ENCODE assay signal across 12 mouse cellular contexts in the genomic region with DNA sequence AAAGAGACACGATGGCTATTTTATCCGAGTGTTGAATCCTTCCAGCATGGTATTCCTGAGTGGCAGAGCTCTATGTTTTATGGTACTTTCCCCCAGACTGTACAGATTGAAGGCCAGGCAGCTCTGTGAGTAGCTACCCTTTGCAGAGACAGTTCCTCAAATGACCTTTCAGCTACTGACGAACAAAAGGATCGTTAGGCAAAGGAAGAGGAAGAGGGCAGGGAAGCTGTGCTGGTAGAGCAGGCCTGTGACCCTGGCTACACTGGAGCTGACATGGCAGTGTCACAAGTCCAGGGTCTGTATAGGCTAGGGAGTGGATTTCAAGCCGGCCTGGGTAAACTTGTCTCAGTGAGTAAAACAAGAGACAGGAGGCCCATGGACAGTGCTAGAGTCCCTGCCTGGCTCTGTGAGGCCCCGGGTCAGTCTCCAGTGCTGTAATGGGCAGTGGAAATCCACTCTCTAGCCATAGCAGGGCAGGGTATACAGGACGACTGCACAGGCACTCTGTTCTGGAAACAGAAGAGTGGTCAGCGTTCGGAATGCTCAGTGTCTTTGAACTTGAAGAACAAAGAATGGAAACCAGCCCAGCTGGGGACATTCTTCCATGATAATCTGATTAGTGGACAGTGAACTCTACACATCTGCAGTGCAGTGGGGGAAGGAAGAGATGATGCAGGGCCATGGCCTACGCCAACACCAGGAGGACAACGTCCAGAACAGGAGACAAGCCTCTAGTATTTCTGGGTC. TPM values are rescaled to one million over a fixed set of nuclear protein-coding genes. Genes with fewer than 3 reads are reported as not detected.
DNase-seq lines count a peak whose midpoint lies in the region; ATAC-seq lines count a peak whose summit lies in the region.
"Had no signal": no experiment of that assay in that cellular context is flagged by ENCODE, and none has a peak within 500 bp of the region (broad histone marks: within the 10 kb centered on the region; RNA-seq: fewer than 3 reads in every experiment).

No protein-coding gene starts in this region.

- peaks cover 19% of the 10 kb centered on the region for H3K4me1 ChIP-seq in heart, embryonic 16.5 days (ENCODE audit: control insufficient read depth, insufficient read depth, low read length)
- H3K4me1 ChIP-seq in midbrain, embryonic 10.5 days = peaks cover 48% of the 10 kb centered on the region
- H3K4me1 ChIP-seq in midbrain, embryonic 11.5 days (ENCODE audit: control insufficient read depth, insufficient read depth, low read length) = peaks cover 18% of the 10 kb centered on the region
- H3K4me1 ChIP-seq in embryonic facial prominence, embryonic 14.5 days (ENCODE audit: control insufficient read depth, insufficient read depth, low read length) = peaks cover 4% of the 10 kb centered on the region; the same call in 1 of the 2 replicates
- peaks cover 64% of the 10 kb centered on the region for H3K4me1 ChIP-seq in megakaryocyte, embryonic 14.5 days

- no peak for DNase-seq in heart, postnatal 14 days
- peak; percentile 36 for DNase-seq in midbrain, embryonic 10.5 days (ENCODE audit: low spot score)
- DNase-seq in midbrain, embryonic 11.5 days (ENCODE audit: low spot score, missing footprints) = no peak
- no peak for DNase-seq in embryonic facial prominence, embryonic 14.5 days (ENCODE audit: low spot score)
- DNase-seq in urinary bladder, adult 2 months (ENCODE audit: low spot score) = no peak
- DNase-seq: cerebellum, postnatal 36 days; gastrocnemius, postnatal 25 days; kidney, adult 11 months; lung, postnatal 14 days had no signal

- H3K9ac ChIP-seq in heart, embryonic 16.5 days (ENCODE audit: low read length) = no peak overlapping the region
- no peak overlapping the region for H3K9ac ChIP-seq in midbrain, embryonic 11.5 days (ENCODE audit: low read length)
- H3K9ac ChIP-seq in embryonic facial prominence, embryonic 14.5 days (ENCODE audit: low read depth, low read length) = no peak overlapping the region

- no peak for ATAC-seq in heart, embryonic 16.5 days (replicated peaks; ENCODE audit: extremely low read depth, insufficient read depth, low FRiP score)
- no peak for ATAC-seq in midbrain, embryonic 11.5 days (ENCODE audit: low FRiP score)
- ATAC-seq in embryonic facial prominence, embryonic 14.5 days (ENCODE audit: low read depth) = no peak
- ATAC-seq in inflammation-experienced regulatory T-cells, adult 6 months = no peak

- no peak overlapping the region for H3K4me2 ChIP-seq in heart, embryonic 16.5 days (ENCODE audit: low read depth, low read length)
- no peak overlapping the region for H3K4me2 ChIP-seq in midbrain, embryonic 11.5 days
- no peak overlapping the region for H3K4me2 ChIP-seq in embryonic facial prominence, embryonic 14.5 days (ENCODE audit: low read depth, low read length)

- 53% methylated on average over 11 of the region's 11 CpGs for WGBS in heart, embryonic 16.5 days
- 76% methylated on average over 11 of the region's 11 CpGs for WGBS in midbrain, embryonic 10.5 days
- WGBS in midbrain, embryonic 11.5 days = 54% methylated on average over 11 of the region's 11 CpGs
- 72% methylated on average over 11 of the region's 11 CpGs for WGBS in embryonic facial prominence, embryonic 14.5 days

- H3K27ac ChIP-seq in heart, embryonic 16.5 days (ENCODE audit: low read length) = peak overlapping the region; percentile 20; the same call in 1 of the 2 replicates
- H3K27ac ChIP-seq in midbrain, embryonic 10.5 days (replicated peaks) = peak overlapping the region; percentile 75
- H3K27ac ChIP-seq in midbrain, embryonic 11.5 days (ENCODE audit: low read depth, low read length) = no peak overlapping the region
- 0 out of 2 replicates have a peak overlapping the region, but pooled peaks have one; percentile 11 for H3K27ac ChIP-seq in embryonic facial prominence, embryonic 14.5 days (replicated peaks; ENCODE audit: low read depth, low read length)

- no peaks in the 10 kb centered on the region for H3K27me3 ChIP-seq in heart, embryonic 16.5 days (ENCODE audit: control insufficient read depth, insufficient read depth, low read length)
- no peaks in the 10 kb centered on the region for H3K27me3 ChIP-seq in midbrain, embryonic 10.5 days (ENCODE audit: low read depth, poor library complexity, severe bottlenecking)
- H3K27me3 ChIP-seq in midbrain, embryonic 11.5 days (ENCODE audit: control insufficient read depth, insufficient read depth, low read length) = no peaks in the 10 kb centered on the region
- no peaks in the 10 kb centered on the region for H3K27me3 ChIP-seq in embryonic facial prominence, embryonic 14.5 days (replicated peaks; ENCODE audit: control insufficient read depth, insufficient read depth, low read length)
- H3K27me3 ChIP-seq in megakaryocyte, embryonic 14.5 days (replicated peaks) = no peaks in the 10 kb centered on the region

- no peak overlapping the region for H3K4me3 ChIP-seq in heart, embryonic 16.5 days (ENCODE audit: low read length)
- no peak overlapping the region for H3K4me3 ChIP-seq in midbrain, embryonic 10.5 days
- no peak overlapping the region for H3K4me3 ChIP-seq in midbrain, embryonic 11.5 days (ENCODE audit: low read depth, low read length)
- no peak overlapping the region for H3K4me3 ChIP-seq in embryonic facial prominence, embryonic 14.5 days (ENCODE audit: low read depth, low read length)
- peak overlapping the region; percentile 38 for H3K4me3 ChIP-seq in megakaryocyte, embryonic 14.5 days (replicated peaks)

- no peaks in the 10 kb centered on the region for H3K9me3 ChIP-seq in heart, embryonic 16.5 days (replicated peaks; ENCODE audit: control insufficient read depth, low read length)
- no peaks in the 10 kb centered on the region for H3K9me3 ChIP-seq in midbrain, embryonic 10.5 days (replicated peaks)
- H3K9me3 ChIP-seq in midbrain, embryonic 11.5 days (ENCODE audit: control insufficient read depth, low read length) = no peaks in the 10 kb centered on the region
- H3K9me3 ChIP-seq in embryonic facial prominence, embryonic 14.5 days (ENCODE audit: control insufficient read depth, low read length) = no peaks in the 10 kb centered on the region
- peaks cover 9% of the 10 kb centered on the region for H3K9me3 ChIP-seq in megakaryocyte, embryonic 14.5 days

- intact Hi-C loops in heart, postnatal 14 days (cut with DNase I) = loop anchor here (2.0 kb wide), 1 partner anchor 37 kb away; no protein-coding TSS in a partner anchor

- no peaks in the 10 kb centered on the region for H3K36me3 ChIP-seq in heart, embryonic 16.5 days (ENCODE audit: control insufficient read depth, insufficient read depth)
- 0 out of 2 replicates have a peak, but pooled peaks cover 4% of the 10 kb centered on the region for H3K36me3 ChIP-seq in midbrain, embryonic 10.5 days
- no peaks in the 10 kb centered on the region for H3K36me3 ChIP-seq in midbrain, embryonic 11.5 days (ENCODE audit: control insufficient read depth, insufficient read depth, low read length)
- H3K36me3 ChIP-seq in embryonic facial prominence, embryonic 14.5 days (ENCODE audit: control insufficient read depth, insufficient read depth, low read length) = no peaks in the 10 kb centered on the region
- H3K36me3 ChIP-seq in megakaryocyte, embryonic 14.5 days (replicated peaks; ENCODE audit: low read length) = peaks cover 7% of the 10 kb centered on the region

RNA-seq across cellular contexts. Expression of gene Xxylt1, which starts 51.3 kb away (rescaled TPM):
- polyA plus RNA-seq in heart, embryonic 16.5 days (2015; fragmentation: Nextera tagmentation; extraction: Ambion mirVana) = 8.0 and 8.4 TPM in 2 replicates
- total RNA-seq in heart, postnatal 14 days (2021) = 10 to 100 TPM; 13.0 to 13.7 TPM
- polyA plus RNA-seq in midbrain, embryonic 10.5 days (2016; fragmentation: Nextera tagmentation; extraction: Ambion mirVana) = 13.6 and 14.0 TPM in 2 replicates
- 11.7 and 12.7 TPM in 2 replicates for polyA plus RNA-seq in midbrain, embryonic 11.5 days (2014; fragmentation: Nextera tagmentation; extraction: Ambion mirVana)
- polyA plus RNA-seq in embryonic facial prominence, embryonic 14.5 days (2014; fragmentation: Nextera tagmentation; extraction: Ambion mirVana) = 19.1 and 21.2 TPM in 2 replicates
- 0.94 and 2.2 TPM in 2 replicates for polyA plus RNA-seq in megakaryocyte, embryonic 14.5 days (2012; ENCODE audit: insufficient read depth, low replicate concordance)
- polyA plus RNA-seq in inflammation-experienced regulatory T-cells, adult 6 months (2017; shearing (Covaris generic)) = 10 to 100 TPM in 2 of 3 experiments, 1 to 10 TPM in 1; 5.3 to 17.0 (median 16.5) TPM
- 12.3 and 13.6 TPM in 2 replicates for polyA plus RNA-seq in urinary bladder, adult 2 months (2012; rRNA removed)
